Mouse (Mus musculus) mature B cell (primary cell): ENCODE data around the gene Ykt6.
"Not testable (repeated sequence)": the region's sequence is repeated elsewhere in the genome, so short reads cannot be mapped to it uniquely, and the experiment has no call there.

Experiments used
- in situ Hi-C: fragments of 300-500 bp; cut with MboI; formaldehyde crosslinking; loops from 2 replicates; pipeline ENCODE4 v1.14.3; 2019

The Ykt6 gene

GRCm38 (mm10) chr11:5994212-5994611 is 38.7 kb downstream of the Ykt6 start:
- in situ Hi-C loops: loop anchor here (5.0 to 10.0 kb wide), 2 partner anchors 33 to 201 kb away; no protein-coding TSS in a partner anchor

DNA sequence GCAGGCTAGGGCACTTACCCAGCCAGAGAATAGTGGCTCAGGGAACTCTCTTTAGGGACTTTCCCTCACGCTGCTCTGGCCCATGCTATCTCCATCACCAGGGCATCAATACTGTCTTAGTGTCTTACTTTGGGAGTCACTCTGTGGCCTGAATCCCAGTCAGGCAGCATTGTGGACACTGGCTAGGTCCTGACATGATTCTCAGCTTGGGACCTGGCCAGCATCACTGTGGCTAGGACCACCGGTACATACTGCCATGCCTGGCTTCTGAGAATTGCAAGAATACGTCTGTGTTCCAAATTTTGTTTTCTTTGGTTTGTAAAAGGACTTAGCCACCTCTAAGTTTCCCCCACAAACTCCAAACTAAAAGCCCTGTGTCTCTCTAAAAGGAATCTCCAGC is 39.4 kb downstream of the Ykt6 start:
- in situ Hi-C loops: loop anchor here (5.0 to 10.0 kb wide), 2 partner anchors 32 to 200 kb away; no protein-coding TSS in a partner anchor

- in situ Hi-C loops: loop anchor here (10.0 kb wide), 1 partner anchor 199 kb away; no protein-coding TSS in a partner anchor
Measured at GRCm38 (mm10) chr11:5995989-5996388, 40.5 kb downstream of the Ykt6 start.

- in situ Hi-C loops: loop anchor here (10.0 kb wide), 1 partner anchor 196 kb away; no protein-coding TSS in a partner anchor
Measured at GRCm38 (mm10) chr11:5998472-5998871, 43.0 kb downstream of the Ykt6 start.

DNA sequence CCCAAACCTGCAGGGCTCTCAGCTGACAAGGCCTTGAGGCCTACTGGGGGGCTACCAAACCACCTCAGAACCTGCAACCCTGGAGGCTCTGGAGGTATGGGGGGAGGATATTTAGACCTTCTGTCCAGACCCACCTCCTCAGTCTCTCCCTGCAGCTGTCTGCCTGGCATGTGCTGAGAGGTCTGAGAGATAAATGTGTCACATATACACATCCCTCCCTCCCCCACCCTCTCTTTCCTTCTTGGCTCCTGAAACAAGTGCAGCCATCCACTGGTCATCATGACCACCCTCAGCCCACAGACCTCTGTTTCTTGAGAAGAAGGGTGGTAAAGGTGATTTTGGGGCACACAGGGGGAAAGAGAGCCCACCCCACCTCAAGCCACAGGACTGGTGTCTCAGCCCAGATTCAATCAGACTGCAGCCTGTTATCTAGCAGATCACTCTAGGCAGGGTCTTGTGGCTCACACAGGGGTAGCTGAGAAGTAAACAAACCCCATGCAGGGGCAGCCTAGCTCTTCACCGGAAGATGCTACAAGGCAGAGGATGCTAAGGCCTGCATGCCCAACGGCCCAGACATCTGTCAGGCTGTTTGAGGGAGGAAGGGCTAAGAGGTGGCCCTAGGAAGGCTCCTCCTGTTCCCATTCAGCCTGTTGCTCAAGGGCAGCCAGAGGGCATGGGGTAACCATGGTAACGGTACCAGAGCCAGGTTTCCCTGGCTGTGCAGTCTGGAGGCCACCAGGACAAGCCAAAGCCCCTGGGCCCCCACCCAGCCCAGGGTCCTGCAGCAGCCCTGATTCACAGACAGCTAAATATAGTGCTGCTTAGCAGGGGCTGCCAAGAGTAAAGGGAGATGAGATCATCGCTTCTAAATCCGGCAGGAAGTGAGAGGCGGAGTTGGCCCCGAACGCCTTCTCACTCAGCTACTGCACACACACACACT is 44.6 kb downstream of the Ykt6 start:
- in situ Hi-C loops: loop anchor here (10.0 kb wide), 1 partner anchor 195 kb away; no protein-coding TSS in a partner anchor

DNA sequence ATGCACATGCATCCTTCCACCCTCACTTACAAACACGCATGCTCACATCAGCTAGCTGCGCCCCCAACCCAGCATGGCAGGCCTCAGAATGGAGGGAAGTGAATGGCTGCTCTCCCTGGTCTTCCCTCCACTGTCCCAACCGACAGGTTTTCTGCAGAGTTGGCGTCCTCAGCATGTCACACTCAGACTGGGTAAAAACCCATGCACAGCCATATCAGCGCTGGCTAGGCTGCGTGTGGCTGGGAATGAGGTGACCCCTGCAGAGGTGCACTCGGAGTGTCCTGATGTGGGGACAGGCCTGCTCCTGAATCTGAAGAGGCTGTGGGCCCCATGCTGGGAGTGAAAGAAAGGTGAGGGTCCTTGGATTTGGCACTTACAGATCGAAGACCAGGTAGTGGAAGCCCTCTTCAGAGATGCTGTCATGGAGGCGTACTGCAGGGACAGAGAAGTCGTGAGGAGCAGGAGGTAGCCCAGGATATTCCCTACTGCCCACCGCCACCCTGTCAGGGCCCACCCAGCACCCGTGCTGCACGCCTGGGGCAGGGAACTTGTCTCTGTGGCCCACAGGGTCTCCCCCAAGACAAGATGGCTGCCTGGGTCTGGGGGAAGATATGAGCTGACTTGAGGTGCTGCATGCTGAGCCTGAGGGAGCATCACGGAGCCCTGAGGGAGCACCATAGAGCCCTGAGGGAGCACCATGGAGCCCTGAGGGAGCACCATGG is 45.6 kb downstream of the Ykt6 start:
- in situ Hi-C loops: no loop called here

DNA sequence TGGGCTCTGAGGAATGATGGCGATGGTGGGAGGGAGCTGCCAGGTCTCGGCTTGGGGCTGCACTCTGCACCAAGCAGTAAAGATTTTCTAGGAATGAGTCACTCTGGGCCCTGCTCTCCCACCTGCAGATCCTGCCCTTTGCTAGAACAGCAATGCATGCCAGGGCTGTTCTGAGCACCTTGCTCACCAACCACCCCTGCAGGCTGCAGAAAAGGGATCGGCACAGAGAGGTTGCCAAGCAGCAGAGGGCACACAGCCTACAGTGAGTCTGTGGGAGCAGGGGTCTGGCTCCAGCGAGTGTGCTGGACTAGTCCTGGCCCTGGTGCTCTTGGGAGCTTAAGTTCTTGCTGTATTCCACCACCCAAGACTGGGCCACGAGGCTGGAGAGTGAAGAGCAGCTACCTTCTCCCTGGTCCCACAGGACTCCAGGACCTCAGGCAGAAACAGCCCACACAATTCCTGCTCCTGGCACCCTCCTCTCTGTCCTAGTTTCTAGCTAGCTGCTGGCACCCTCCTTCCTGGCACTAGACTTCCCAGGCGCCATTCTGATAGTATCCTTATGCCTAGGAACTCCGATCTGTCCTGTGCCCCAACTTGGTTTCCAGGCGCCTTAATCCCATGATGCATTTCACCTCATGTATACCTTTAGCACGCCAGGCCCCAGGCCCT is 46.6 kb downstream of the Ykt6 start:
- in situ Hi-C loops: no loop called here

GRCm38 (mm10) chr11:6003046-6003639 is 47.6 kb downstream of the Ykt6 start:
- in situ Hi-C loops: no loop called here

GRCm38 (mm10) chr11:6005374-6006043 is 50.0 kb downstream of the Ykt6 start:
- in situ Hi-C loops: not testable (repeated sequence)

DNA sequence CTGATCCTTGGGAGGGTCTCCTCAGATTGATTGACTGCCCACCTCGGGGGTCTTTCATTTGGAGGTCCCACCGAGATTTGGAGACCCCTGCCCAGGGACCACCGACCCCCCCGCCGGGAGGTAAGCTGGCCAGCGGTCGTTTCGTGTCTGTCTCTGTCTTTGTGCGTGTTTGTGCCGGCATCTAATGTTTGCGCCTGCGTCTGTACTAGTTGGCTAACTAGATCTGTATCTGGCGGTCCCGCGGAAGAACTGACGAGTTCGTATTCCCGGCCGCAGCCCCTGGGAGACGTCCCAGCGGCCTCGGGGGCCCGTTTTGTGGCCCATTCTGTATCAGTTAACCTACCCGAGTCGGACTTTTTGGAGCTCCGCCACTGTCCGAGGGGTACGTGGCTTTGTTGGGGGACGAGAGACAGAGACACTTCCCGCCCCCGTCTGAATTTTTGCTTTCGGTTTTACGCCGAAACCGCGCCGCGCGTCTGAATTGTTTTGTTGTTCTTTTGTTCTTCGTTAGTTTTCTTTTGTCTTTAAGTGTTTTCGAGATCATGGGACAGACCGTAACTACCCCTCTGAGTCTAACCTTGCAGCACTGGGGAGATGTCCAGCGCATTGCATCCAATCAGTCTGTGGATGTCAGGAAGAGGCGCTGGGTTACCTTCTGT is 51.0 kb downstream of the Ykt6 start:
- in situ Hi-C loops: not testable (repeated sequence)

GRCm38 (mm10) chr11:6007010-6007778 is 51.7 kb downstream of the Ykt6 start:
- in situ Hi-C loops: not testable (repeated sequence)

- in situ Hi-C loops: not testable (repeated sequence)
Measured at GRCm38 (mm10) chr11:6007779-6008128, 52.3 kb downstream of the Ykt6 start.

DNA sequence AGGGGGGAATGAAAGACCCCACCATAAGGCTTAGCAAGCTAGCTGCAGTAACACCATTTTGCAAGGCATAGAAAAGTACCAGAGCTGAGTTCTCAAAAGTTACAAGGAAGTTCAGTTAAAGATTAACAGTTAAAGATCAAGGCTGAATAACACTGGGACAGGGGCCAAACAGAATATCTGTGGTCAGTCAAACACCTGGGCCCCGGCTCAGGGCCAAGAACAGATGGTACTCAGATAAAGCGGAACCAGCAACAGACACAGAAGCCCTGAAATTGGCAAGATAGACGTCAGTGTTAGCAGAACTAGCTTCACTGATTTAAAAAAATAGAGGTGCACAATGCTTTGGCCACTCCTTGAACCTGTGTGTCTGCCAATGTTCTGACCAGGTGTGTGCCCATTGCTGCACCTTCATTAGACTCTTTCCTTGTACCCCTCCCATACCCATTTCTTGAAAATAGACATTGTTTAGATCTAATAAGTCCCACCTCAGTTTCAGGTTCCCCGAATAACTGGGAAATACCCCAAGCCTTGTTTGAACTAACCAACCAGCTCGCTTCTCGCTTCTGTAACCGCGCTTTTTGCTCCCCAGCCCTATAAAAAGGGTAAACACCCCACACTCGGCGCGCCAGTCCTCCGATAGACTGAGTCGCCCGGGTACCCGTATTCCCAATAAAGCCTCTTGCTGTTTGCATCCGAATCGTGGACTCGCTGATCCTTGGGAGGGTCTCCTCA is 55.4 kb downstream of the Ykt6 start:
- in situ Hi-C loops: not testable (repeated sequence)

GRCm38 (mm10) chr11:6011879-6012278 is 56.4 kb downstream of the Ykt6 start:
- in situ Hi-C loops: no loop called here

GRCm38 (mm10) chr11:6013359-6013758 is 57.9 kb downstream of the Ykt6 start:
- in situ Hi-C loops: no loop called here

GRCm38 (mm10) chr11:6015011-6015431 is 59.5 kb downstream of the Ykt6 start:
- in situ Hi-C loops: no loop called here

DNA sequence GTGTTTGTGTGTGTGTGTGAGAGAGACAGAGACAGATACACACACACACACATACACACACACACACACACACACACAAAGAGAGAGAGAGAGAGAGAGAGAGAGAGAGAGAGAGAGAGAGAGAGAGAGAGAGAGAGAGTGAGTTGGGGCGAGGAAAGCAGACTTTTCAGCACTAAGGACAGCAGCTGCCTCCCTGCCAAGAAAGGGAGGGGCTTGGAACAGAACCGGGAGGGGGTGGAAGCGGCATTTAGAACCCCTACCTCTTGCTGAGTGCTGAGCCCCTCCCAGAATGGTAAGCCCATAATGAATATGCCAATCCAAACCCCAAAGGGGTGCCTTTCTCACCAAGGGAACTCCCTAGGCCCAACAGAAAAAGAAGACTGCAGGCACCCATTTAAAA is 60.9 kb downstream of the Ykt6 start:
- in situ Hi-C loops: no loop called here

DNA sequence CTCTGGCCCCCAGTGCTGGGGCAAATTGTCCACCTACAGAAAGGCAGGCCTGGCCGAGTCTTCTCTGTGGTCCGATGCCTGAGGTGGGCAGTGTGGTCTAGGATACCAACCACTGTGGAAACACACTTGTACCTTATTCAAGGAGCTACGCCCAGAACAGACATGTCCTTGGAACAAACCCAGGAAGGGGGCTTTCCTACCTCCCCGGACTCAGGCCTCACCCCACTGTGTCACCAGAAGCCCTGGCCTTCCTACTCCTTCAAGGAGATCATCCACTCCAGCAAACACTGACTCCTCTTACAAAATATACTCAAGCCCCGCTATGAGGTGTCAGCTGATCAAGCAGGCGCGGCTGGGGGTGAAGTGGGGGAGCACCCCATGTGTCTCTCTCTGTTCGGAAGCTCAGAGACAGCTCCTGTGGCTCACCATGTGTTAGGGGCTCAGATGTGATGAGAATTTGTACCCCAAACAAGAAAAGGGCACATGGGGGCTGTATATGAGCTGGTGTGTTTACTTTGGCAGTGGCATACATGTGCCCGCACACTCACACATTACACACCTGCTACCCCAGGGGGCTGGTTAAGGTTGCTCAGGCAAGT is 61.4 kb downstream of the Ykt6 start:
- in situ Hi-C loops: no loop called here
